Mouse (Mus musculus) thymus, postnatal 0 days (tissue): ENCODE measurements around the gene Fcamr. TPM values are rescaled to one million over a fixed set of nuclear protein-coding genes. Genes with fewer than 3 reads are reported as not detected.

Experiments
- DNase-seq: peaks from one replicate; pipeline ENCODE4 v3.0.0-alpha.2; 2015; ENCODE audit warnings: low spot score
- polyA plus RNA-seq: library from polyadenylated mRNA; unstranded; fragments of >200 nt; fragmentation: Nextera tagmentation; extraction: Ambion mirVana; gene quantifications from 2 replicates; pipeline ENCODE4 v1.2.1, GENCODE M21; 2015

Fcamr gene
- polyA plus RNA-seq, 1 experiment from 2014 or later: not detected

- no peak for DNase-seq
These were observed 809 bp downstream of the Fcamr start for GRCm38 (mm10) chr1:130801511-130801910.

- DNase-seq: no peak
These were observed 2.3 kb downstream of the Fcamr start for GRCm38 (mm10) chr1:130802976-130803375.

GRCm38 (mm10) chr1:130804279-130804678, 3.6 kb downstream of the Fcamr start:
- no peak for DNase-seq

- DNase-seq: no peak
These were observed 10.2 kb downstream of the Fcamr start for GRCm38 (mm10) chr1:130810906-130811305.

GRCm38 (mm10) chr1:130811316-130811715, 10.6 kb downstream of the Fcamr start:
- DNase-seq: no peak

- no peak for DNase-seq
These were observed 19.0 kb downstream of the Fcamr start for GRCm38 (mm10) chr1:130819737-130820136.

- no peak for DNase-seq
These were observed 19.8 kb downstream of the Fcamr start for GRCm38 (mm10) chr1:130820316-130821148.

GRCm38 (mm10) chr1:130821149-130821471, 20.4 kb downstream of the Fcamr start:
- no peak for DNase-seq

- DNase-seq: no peak
These were observed 21.4 kb downstream of the Fcamr start for GRCm38 (mm10) chr1:130821911-130822625.

- DNase-seq: no peak
These were observed 25.7 kb downstream of the Fcamr start, which contains the start of gene Pigr for GRCm38 (mm10) chr1:130826448-130826847. TSS of gene Pigr (plus strand) at chr1:130826684.

- DNase-seq: no peak
These were observed 28.0 kb downstream of the Fcamr start for GRCm38 (mm10) chr1:130828656-130829055.

GRCm38 (mm10) chr1:130829906-130830830, 29.5 kb downstream of the Fcamr start:
- no peak for DNase-seq

- DNase-seq: no peak
These were observed 31.8 kb downstream of the Fcamr start for GRCm38 (mm10) chr1:130832230-130833149.

GRCm38 (mm10) chr1:130835161-130835936, 34.6 kb downstream of the Fcamr start:
- no peak for DNase-seq

GRCm38 (mm10) chr1:130838288-130838687, 37.6 kb downstream of the Fcamr start:
- peak; percentile 83 for DNase-seq

- no peak for DNase-seq
These were observed 40.1 kb downstream of the Fcamr start for GRCm38 (mm10) chr1:130840599-130841379.

GRCm38 (mm10) chr1:130841621-130842020, 40.9 kb downstream of the Fcamr start:
- DNase-seq: no peak

- no peak for DNase-seq
These were observed 43.8 kb downstream of the Fcamr start for GRCm38 (mm10) chr1:130844516-130844915.
